Mouse (Mus musculus) E14TG2a.4 (cell line): ENCODE measurements around the gene Ccl9.

Experiments used
- CTCF ChIP-seq: conservative IDR thresholded peaks from 2 replicates; pipeline ENCODE4 v1.5.1; 2014; ENCODE audit warnings: low read length
- NANOG ChIP-seq: IDR thresholded peaks from 2 replicates; pipeline ENCODE4 v1.6.1; 2014; ENCODE audit warnings: borderline replicate concordance, low read length, mixed read lengths

DNA sequence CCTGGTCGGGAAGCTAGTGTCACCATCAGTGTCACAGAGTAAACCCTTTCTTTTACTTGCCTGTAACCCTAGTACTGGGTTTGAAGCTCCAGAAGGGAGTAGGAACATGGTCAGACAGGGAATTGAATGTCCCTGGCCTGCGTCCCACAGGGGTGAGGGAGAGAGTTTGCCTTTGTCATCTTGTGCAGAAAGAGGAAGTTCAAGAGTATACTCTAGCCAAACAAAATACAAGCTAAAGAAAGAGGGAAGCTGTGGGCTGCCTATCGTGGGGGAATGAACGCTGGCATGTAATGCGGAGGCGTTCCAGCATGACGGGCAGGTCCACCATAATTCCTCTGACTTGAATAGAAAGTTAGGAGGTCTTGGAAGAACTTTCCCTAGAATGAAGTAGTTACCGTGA lies 6.2 kb downstream of the Ccl9 start:
- no peak for TF ChIP-seq CTCF
- TF ChIP-seq NANOG, result no peak
